10 mouse cellular contexts compared by ENCODE assay signal in the genomic region with DNA sequence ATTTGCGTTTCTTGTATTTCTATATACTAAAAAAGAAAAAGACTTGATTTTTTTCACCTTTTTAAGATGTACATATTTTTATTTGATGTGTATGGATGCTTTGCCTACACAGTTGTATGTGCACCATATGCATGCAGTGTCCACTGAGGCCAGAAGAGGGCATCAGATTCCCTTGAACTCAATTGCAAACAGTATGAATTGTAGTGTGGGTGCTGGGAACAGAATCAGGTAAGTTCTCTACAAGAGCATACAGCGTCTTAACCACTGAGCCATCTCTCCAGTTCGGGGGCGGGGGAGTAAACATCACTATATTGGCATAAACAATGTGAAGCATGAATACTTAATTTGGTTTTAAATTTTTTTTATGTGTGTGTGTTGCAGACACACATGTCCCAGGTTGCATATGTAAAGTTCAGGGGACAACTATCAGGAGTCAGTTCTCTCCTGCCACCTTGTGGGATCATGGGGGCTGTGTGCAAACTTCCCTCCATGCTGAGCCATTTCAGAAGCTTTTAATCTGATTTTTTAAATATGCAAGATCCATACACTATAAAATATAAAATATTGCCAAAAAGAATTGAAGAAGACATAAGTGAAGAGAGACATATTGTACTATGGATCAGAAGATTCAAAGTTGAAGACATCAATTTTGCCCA.
"Had no signal": no experiment of that assay in that cellular context is flagged by ENCODE, and none has a peak within 500 bp of the region (broad histone marks: within the 10 kb centered on the region; RNA-seq: fewer than 3 reads in every experiment).

No protein-coding gene starts in this region.

- H3K4me3 ChIP-seq: limb, embryonic 13.5 days; midbrain, embryonic 12.5 days had no signal

- H3K27me3 ChIP-seq: midbrain, embryonic 12.5 days had no signal

- H3K36me3 ChIP-seq: limb, embryonic 13.5 days; midbrain, embryonic 12.5 days had no signal

- H3K27ac ChIP-seq: limb, embryonic 13.5 days; liver, embryonic 14.5 days; midbrain, embryonic 12.5 days had no signal

- DNase-seq: kidney, adult 18-20 months; kidney, postnatal 10 days; kidney, postnatal 4 days; lung, adult 18-20 months; right cerebral cortex, postnatal 25 days; thymus, postnatal 4 days had no signal

- H3K4me1 ChIP-seq: limb, embryonic 13.5 days had no signal

- H3K9ac ChIP-seq: limb, embryonic 13.5 days; liver, embryonic 14.5 days; midbrain, embryonic 12.5 days had no signal

- H3K4me2 ChIP-seq: limb, embryonic 13.5 days; midbrain, embryonic 12.5 days had no signal

- ATAC-seq: midbrain, embryonic 16.5 days had no signal
